8 mouse cellular contexts compared by ENCODE assay signal in genomic region chr2:157432476-157432875, GRCm38 (mm10). TPM values are rescaled to one million over a fixed set of nuclear protein-coding genes. Genes with fewer than 3 reads are reported as not detected.
A peak's percentile ranks its signal among the peaks of the same experiment; 100 is the strongest.
DNase-seq lines count a peak whose midpoint lies in the region; ATAC-seq and TF ChIP-seq lines count a peak whose summit lies in the region.

No protein-coding gene starts in this region.

- ATAC-seq in lung, postnatal 0 days = no peak
- no peak for ATAC-seq in intestine, embryonic 15.5 days

- no peak overlapping the region for H3K4me3 ChIP-seq in cerebellum, adult 2 months (replicated peaks; ENCODE audit: insufficient read depth, low read depth, low read length)
- H3K4me3 ChIP-seq in lung, postnatal 0 days (ENCODE audit: low read depth, low read length) = no peak overlapping the region
- no peak overlapping the region for H3K4me3 ChIP-seq in intestine, embryonic 15.5 days (replicated peaks)
- no peak overlapping the region for H3K4me3 ChIP-seq in olfactory bulb, adult 2 months (ENCODE audit: insufficient read depth, low read depth, low read length)

- 0 out of 2 replicates have a peak, but pooled peaks cover 3% of the 10 kb centered on the region for H3K36me3 ChIP-seq in lung, postnatal 0 days (ENCODE audit: insufficient read depth, low read length)
- H3K36me3 ChIP-seq in intestine, embryonic 15.5 days = no peaks in the 10 kb centered on the region

- H3K27me3 ChIP-seq in cerebellum, adult 2 months (ENCODE audit: control insufficient read depth, insufficient read depth, low read length) = no peaks in the 10 kb centered on the region
- no peaks in the 10 kb centered on the region for H3K27me3 ChIP-seq in lung, postnatal 0 days (replicated peaks; ENCODE audit: insufficient read depth, low read length)
- H3K27me3 ChIP-seq in intestine, embryonic 15.5 days (replicated peaks) = no peaks in the 10 kb centered on the region

- H3K4me2 ChIP-seq in lung, postnatal 0 days (replicated peaks; ENCODE audit: low read depth, low read length) = no peak overlapping the region
- H3K4me2 ChIP-seq in intestine, embryonic 15.5 days (replicated peaks) = no peak overlapping the region

- no peaks in the 10 kb centered on the region for H3K9me3 ChIP-seq in lung, postnatal 0 days (ENCODE audit: low read length)
- H3K9me3 ChIP-seq in intestine, embryonic 15.5 days = no peaks in the 10 kb centered on the region

- H3K9ac ChIP-seq in lung, postnatal 0 days (replicated peaks; ENCODE audit: low read depth) = no peak overlapping the region
- no peak overlapping the region for H3K9ac ChIP-seq in intestine, embryonic 15.5 days

- no peak for TF ChIP-seq EP300 in lung, postnatal 0 days (IDR thresholded peaks at IDR 0.05)

- no peak for TF ChIP-seq CTCF in cerebellum, adult 2 months (IDR thresholded peaks at IDR 0.05; ENCODE audit: borderline replicate concordance, insufficient read depth, low read depth, low read length)
- TF ChIP-seq CTCF in lung, postnatal 0 days (IDR thresholded peaks at IDR 0.05) = no peak
- no peak for TF ChIP-seq CTCF in olfactory bulb, adult 2 months (IDR thresholded peaks at IDR 0.05; ENCODE audit: insufficient read depth, low read depth, low read length)

- H3K27ac ChIP-seq in cerebellum, adult 2 months (ENCODE audit: insufficient read depth, low read length) = 0 out of 2 replicates have a peak overlapping the region, but pooled peaks have one; percentile 26
- peak overlapping the region; percentile 78; the same call in 1 of the 2 replicates for H3K27ac ChIP-seq in lung, postnatal 0 days (ENCODE audit: low read length)
- H3K27ac ChIP-seq in intestine, embryonic 15.5 days = peak overlapping the region; percentile 45
- 0 out of 2 replicates have a peak overlapping the region, but pooled peaks have one; percentile 16 for H3K27ac ChIP-seq in olfactory bulb, adult 2 months (ENCODE audit: insufficient read depth, low read depth, low read length)

- WGBS in cerebellum, adult 2 months = 47% methylated on average over 9 of the region's 9 CpGs
- WGBS in lung, postnatal 0 days = 46% methylated on average over 9 of the region's 9 CpGs
- 69% methylated on average over 9 of the region's 9 CpGs for WGBS in intestine, embryonic 15.5 days
- 49% methylated on average over 9 of the region's 9 CpGs for WGBS in olfactory bulb, adult 2 months

- H3K4me1 ChIP-seq in cerebellum, adult 2 months (ENCODE audit: control insufficient read depth, insufficient read depth, low read length) = peaks cover 30% of the 10 kb centered on the region
- H3K4me1 ChIP-seq in lung, postnatal 0 days (ENCODE audit: insufficient read depth, low read depth, low read length) = peaks cover 18% of the 10 kb centered on the region; the same call in 1 of the 2 replicates
- peaks cover 80% of the 10 kb centered on the region for H3K4me1 ChIP-seq in intestine, embryonic 15.5 days (replicated peaks)
- peaks cover 81% of the 10 kb centered on the region for H3K4me1 ChIP-seq in olfactory bulb, adult 2 months (ENCODE audit: control insufficient read depth, insufficient read depth, low read length)

- peak; percentile 33 to 36 for DNase-seq in cerebellum, adult 2 months
- no peak for DNase-seq in cerebellum, adult 9-10 months
- no peak for DNase-seq in lung, postnatal 0 days (ENCODE audit: low spot score)
- no peak for DNase-seq in lung, postnatal 25 days (ENCODE audit: low spot score)
- DNase-seq in thymus, adult 18-20 months = no peak
- DNase-seq in spleen, postnatal 10 days (ENCODE audit: low spot score in 2 of 2) = no peak

- TF ChIP-seq POLR2A in cerebellum, adult 2 months (IDR thresholded peaks at IDR 0.05; ENCODE audit: borderline replicate concordance, insufficient read depth, low read length) = no peak
- no peak for TF ChIP-seq POLR2A in olfactory bulb, adult 2 months (IDR thresholded peaks at IDR 0.05; ENCODE audit: insufficient read depth, low read depth, low read length)

RNA-seq across cellular contexts. Expression of gene Src, which starts 14.2 kb away (rescaled TPM):
- 47.0 and 48.3 TPM in 2 replicates for polyA plus RNA-seq in cerebellum, adult 2 months (2012; rRNA removed)
- 16.4 and 18.2 TPM in 2 replicates for polyA plus RNA-seq in lung, postnatal 0 days (2015; fragmentation: Nextera tagmentation; extraction: Ambion mirVana)
- 18.1 and 19.4 TPM in 2 replicates for polyA plus RNA-seq in intestine, embryonic 15.5 days (2015; fragmentation: Nextera tagmentation; extraction: Ambion mirVana)
- not detected in 2 replicates for polyA plus RNA-seq in olfactory bulb, adult 2 months (2012; ENCODE audit: insufficient read depth, insufficient read length, low replicate concordance, missing spikeins)

Comparison
In these comparisons a context has a peak if more than half of its experiments do, and no peak if none do; other contexts are left out.
1. DNase-seq: peak in cerebellum, adult 2 months (2 of 2); none in cerebellum, adult 9-10 months (single experiment), lung, postnatal 0 days (single experiment), lung, postnatal 25 days (single experiment), thymus, adult 18-20 months (0 of 2) and spleen, postnatal 10 days (0 of 2).
2. H3K27ac ChIP-seq: peak in every context shown above with its lines; median percentile 78 in lung, postnatal 0 days; 45 in intestine, embryonic 15.5 days; 26 in cerebellum, adult 2 months; 16 in olfactory bulb, adult 2 months.